In genomic region chr11:76292398-76292797, GRCm38 (mm10) we compare ENCODE assay signal across 9 mouse cellular contexts. TPM values are rescaled to one million over a fixed set of nuclear protein-coding genes. Genes with fewer than 3 reads are reported as not detected.
A peak's percentile ranks its signal among the peaks of the same experiment; 100 is the strongest.
DNase-seq lines count a peak whose midpoint lies in the region; ATAC-seq and TF ChIP-seq lines count a peak whose summit lies in the region.
"Had no signal": no experiment of that assay in that cellular context is flagged by ENCODE, and none has a peak within 500 bp of the region (broad histone marks: within the 10 kb centered on the region; RNA-seq: fewer than 3 reads in every experiment).

No protein-coding gene starts in this region.

- H3K9ac ChIP-seq in liver, adult 2 months (ENCODE audit: low read depth, low read length), result no peak overlapping the region

- H3K27me3 ChIP-seq in liver, adult 2 months (ENCODE audit: control insufficient read depth, insufficient read depth, low read length), result no peaks in the 10 kb centered on the region

- DNase-seq in liver, adult 2 months (ENCODE audit: extremely low read depth, low read depth, low spot score), result peak; percentile 44
- no peak for DNase-seq in liver
- peak; percentile 42 for DNase-seq in gastrocnemius, postnatal 10 days
- DNase-seq in kidney, adult 11 months, result peak; percentile 57
- DNase-seq in lung, postnatal 14 days, result peak; percentile 59
- no peak for DNase-seq in cerebellum, postnatal 10 days
- no peak for DNase-seq in ovary, adult 18-20 months (ENCODE audit: low spot score)

- no peak for TF ChIP-seq POLR2A in liver, adult 2 months (IDR thresholded peaks at IDR 0.05; ENCODE audit: extremely low read depth, insufficient read depth, low read length)

- 13% methylated on average over 15 of the region's 15 CpGs for WGBS in liver, adult 2 months

- ATAC-seq in monocyte, adult 5-6 weeks (replicated peaks; ENCODE audit: insufficient number of reproducible peaks, low FRiP score, low TSS enrichment, poor library complexity, severe bottlenecking), result no peak

- no peaks in the 10 kb centered on the region for H3K36me3 ChIP-seq in liver, adult 2 months (ENCODE audit: control insufficient read depth, insufficient read depth, low read length)
- H3K36me3 ChIP-seq: G1E had no signal

- no peak for TF ChIP-seq CTCF in liver, adult 2 months (IDR thresholded peaks at IDR 0.05; ENCODE audit: low read depth, low read length)

- H3K27ac ChIP-seq in liver, adult 2 months (replicated peaks; ENCODE audit: insufficient read depth, low read depth, low read length), result peak overlapping the region; percentile 47

- no peaks in the 10 kb centered on the region for H3K79me2 ChIP-seq in liver, adult 2 months (ENCODE audit: control insufficient read depth, insufficient read depth, low read length)

- H3K4me1 ChIP-seq in liver, adult 2 months (ENCODE audit: control insufficient read depth, insufficient read depth, low read length), result peaks cover 5% of the 10 kb centered on the region; the same call in 1 of the 2 replicates

- no peak overlapping the region for H3K4me3 ChIP-seq in liver, adult 2 months (ENCODE audit: insufficient read depth, low read depth, low read length)

RNA-seq across cellular contexts. Expression of gene Glod4, which starts 48.9 kb away (rescaled TPM):
- total RNA-seq in liver, adult 2 months (2014; rRNA removed), result 45.0 and 56.1 TPM in 2 replicates
- polyA plus RNA-seq in liver, adult 2 months (2012; rRNA removed), result 9.3 and 9.8 TPM in 2 replicates
- total RNA-seq in gastrocnemius, postnatal 10 days (2021), result 10 to 100 TPM; 34.3 to 46.2 TPM
- total RNA-seq in monocyte, adult 5-6 weeks (2017), result 66.2 to 85.9 TPM (median 77.0 TPM) in 3 replicates

RNA-seq across cellular contexts. Expression of gene Mrm3, which starts 48.9 kb away (rescaled TPM):
- 7.9 and 10.1 TPM in 2 replicates for total RNA-seq in liver, adult 2 months (2014; rRNA removed)
- polyA plus RNA-seq in liver, adult 2 months (2012; rRNA removed), result 7.1 and 7.8 TPM in 2 replicates
- total RNA-seq in gastrocnemius, postnatal 10 days (2021), result 10 to 100 TPM; 12.8 to 13.2 TPM
- total RNA-seq in monocyte, adult 5-6 weeks (2017), result 3.2 to 9.7 TPM (median 5.5 TPM) in 3 replicates

Comparison
In these comparisons a context has a peak if more than half of its experiments do, and no peak if none do; other contexts are left out.
1. DNase-seq: peak in liver, adult 2 months (single experiment), gastrocnemius, postnatal 10 days (single experiment), kidney, adult 11 months (single experiment) and lung, postnatal 14 days (single experiment); none in liver (single experiment), cerebellum, postnatal 10 days (0 of 2) and ovary, adult 18-20 months (single experiment).